Mouse (Mus musculus): ENCODE data around the gene Svbp. TPM values are rescaled to one million over a fixed set of nuclear protein-coding genes. Genes with fewer than 3 reads are reported as not detected.

The Svbp gene
- polyA plus RNA-seq (2015; fragmentation: Nextera tagmentation; extraction: Ambion mirVana): 117 and 125 TPM in 2 replicates

DNA sequence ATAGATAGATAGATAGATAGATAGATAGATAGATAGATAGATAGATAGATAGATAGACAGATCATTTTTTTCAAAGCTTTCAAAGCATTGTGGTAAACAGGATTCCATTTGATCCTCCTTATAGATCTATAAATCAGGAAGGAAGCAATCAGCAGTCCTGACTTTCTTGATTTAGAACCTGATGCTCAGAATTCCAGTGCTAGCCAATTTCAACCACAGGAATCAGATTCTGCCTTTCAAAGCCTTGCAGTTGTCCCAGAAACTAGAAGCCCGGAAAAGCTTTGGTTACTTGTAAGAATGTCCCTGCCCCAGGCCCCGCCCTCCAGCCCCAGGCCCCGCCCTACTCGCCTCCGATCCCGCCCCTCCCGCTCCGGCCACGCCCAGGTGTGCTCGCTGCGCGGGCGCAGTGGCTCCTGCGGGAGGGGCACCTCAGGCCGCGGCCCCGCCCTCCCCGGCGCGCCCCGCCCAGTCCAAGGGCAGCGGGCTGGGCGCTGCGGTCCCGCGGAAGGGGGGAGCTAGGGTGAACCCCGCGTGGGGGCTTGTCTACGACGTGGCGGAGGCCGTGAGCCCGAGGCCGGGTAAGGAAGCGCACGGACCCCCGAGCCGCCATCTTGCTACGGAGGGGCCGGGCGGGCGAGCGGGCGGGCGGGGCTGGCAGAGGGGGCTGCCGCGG, at the start of gene Svbp:
Gene Svbp, plus strand, starts transcription at position 398 of the 673 bp plus-strand sequence.

DNA sequence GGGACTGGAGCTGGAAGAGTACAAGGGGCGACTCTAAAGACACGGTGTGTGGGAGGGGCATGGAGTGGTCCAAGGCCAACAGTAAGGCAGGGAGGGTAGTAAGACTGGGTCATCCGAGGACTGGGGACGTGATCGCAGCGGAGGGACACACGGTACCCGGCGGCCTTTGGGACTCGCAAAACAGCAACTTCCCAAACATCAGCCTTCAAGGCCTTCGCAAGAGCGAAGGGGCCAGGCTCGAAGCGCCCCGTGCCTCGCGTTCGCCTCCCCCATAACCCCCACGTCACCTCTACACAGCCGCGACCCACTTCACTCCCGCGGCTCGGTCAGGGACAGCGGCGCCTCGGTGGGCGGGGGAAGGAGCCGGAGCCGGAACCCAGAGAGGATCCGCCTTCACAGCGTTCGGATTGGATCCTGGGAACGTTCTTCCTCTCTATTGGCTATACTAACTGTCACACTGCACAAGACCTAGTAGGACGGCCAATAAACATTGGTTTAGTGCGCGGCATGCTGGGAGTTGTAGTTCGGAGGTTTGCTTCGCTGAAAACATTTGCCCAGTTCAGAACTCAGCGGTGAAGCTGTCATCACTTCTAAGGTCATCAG, 21.2 kb upstream of the Svbp start, which contains the start of gene Zfp691:
Gene Zfp691, minus strand, starts transcription at position 345 of the 603 bp plus-strand sequence.

DNA sequence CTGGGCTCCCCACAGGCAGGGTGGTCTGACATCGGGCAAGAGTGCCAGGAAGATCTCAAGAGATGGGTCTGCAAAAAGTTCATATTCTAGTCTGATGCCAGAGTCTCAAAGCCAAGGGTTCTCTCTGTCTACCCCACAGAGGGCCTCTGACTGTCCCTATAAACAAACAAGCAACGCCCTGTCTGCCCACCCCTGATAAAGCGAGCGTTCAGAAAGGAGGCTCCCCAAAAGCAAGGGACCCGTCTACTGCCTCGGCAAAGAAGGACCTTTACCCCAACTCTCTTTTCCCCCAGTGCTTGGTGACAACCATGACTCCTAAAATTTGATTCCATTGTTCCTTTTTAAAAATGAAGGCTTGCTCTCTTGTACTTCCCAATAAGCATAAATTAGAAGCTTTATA, 5.2 kb upstream of the Svbp start, which contains the start of gene Ermap:
Gene Ermap, minus strand, starts transcription at position 148 of the 400 bp plus-strand sequence.

DNA sequence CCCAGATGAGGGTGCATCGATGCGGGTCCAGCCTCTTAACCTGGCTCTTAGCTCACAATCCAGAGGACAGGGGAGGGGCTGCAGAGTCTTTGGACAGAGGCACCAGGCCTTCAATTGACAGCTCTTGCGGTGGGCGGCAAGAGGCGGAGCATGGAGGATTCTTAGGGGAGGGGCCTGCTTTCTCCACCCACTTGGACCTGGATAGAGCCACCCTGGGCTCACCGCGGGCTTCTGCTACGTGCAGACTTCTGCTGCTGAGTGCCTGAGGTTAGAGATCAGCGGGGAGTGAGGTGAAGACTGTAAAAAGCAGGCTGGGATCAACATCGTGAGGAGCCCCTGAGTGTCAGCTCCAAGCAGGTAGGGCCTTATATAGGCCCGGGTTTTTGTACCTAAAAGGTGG, 23.1 kb downstream of the Svbp start, which contains the start of gene Tmem269:
Gene Tmem269, minus strand, starts transcription at position 49 of the 400 bp plus-strand sequence.

DNA sequence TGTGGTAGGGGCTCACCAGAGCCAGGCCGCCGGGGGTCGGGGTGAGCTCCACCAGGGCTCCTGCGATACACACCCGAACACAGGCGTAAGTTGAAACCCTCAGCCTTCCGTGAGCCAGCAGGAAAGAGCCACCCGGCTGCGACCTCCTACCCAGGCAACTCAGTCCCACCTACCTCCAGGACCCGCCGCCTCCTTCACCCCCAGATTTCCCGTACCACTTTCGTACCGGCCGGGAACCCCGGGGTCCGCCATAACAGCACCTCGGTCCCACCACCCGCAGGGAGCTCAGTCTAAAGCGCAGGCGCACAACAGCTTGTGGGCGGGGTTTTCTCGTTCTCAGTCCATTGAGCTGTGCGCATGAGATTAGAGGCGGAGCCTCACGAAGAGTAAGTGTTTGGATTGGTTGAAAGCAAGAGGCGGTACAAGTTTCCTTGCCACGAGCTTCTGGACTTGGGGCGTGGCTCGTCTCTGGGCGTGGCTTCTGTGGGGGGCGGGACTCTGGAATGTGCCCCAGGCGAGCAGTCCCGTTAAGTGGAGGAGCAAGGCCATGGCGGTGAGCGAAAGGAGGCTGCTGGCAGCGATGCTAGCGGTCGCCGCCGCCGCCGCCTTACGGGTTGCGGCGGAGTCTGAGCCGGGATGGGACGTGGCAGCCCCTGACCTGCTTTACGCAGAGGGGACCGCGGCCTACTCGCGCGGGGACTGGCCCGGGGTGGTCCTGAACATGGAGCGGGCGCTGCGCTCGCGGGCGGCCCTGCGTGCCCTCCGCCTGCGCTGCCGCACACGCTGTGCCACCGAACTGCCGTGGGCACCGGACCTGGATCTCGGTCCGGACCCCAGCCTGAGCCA, 37.5 kb downstream of the Svbp start, which contains the start of the genes AU022252 and P3h1:
Gene AU022252, minus strand, starts transcription at position 303 of the 846 bp plus-strand sequence.
Gene P3h1, plus strand, starts transcription at position 506 of the 846 bp plus-strand sequence.

Other genes with a start within 250 kb of the Svbp start
- not detected in 2 replicates for gene Lao1, start 233.7 kb upstream of the Svbp start, polyA plus RNA-seq (2015; fragmentation: Nextera tagmentation; extraction: Ambion mirVana)
- gene Slc2a1, start 86.6 kb upstream of the Svbp start, polyA plus RNA-seq (2015; fragmentation: Nextera tagmentation; extraction: Ambion mirVana): 62.8 and 74.3 TPM in 2 replicates
- 3.7 and 3.8 TPM in 2 replicates for gene Zfp691, start 21.1 kb upstream of the Svbp start, polyA plus RNA-seq (2015; fragmentation: Nextera tagmentation; extraction: Ambion mirVana)
- 0.35 and 0.92 TPM in 2 replicates for gene Ermap, start 5.3 kb upstream of the Svbp start, polyA plus RNA-seq (2015; fragmentation: Nextera tagmentation; extraction: Ambion mirVana)
- 0.10 TPM in 1 of 2 replicates, not detected in the other for gene Tmem269, start 22.9 kb downstream of the Svbp start, polyA plus RNA-seq (2015; fragmentation: Nextera tagmentation; extraction: Ambion mirVana)
- 16.0 and 19.9 TPM in 2 replicates for gene AU022252, start 37.4 kb downstream of the Svbp start, polyA plus RNA-seq (2015; fragmentation: Nextera tagmentation; extraction: Ambion mirVana)
- 28.1 and 33.4 TPM in 2 replicates for gene P3h1, start 37.6 kb downstream of the Svbp start, polyA plus RNA-seq (2015; fragmentation: Nextera tagmentation; extraction: Ambion mirVana)
- not detected in 2 replicates for gene Cldn19, start 60.1 kb downstream of the Svbp start, polyA plus RNA-seq (2015; fragmentation: Nextera tagmentation; extraction: Ambion mirVana)
- 336 and 370 TPM in 2 replicates for gene Ybx1, start 99.3 kb downstream of the Svbp start, polyA plus RNA-seq (2015; fragmentation: Nextera tagmentation; extraction: Ambion mirVana)
- 30.0 and 36.2 TPM in 2 replicates for gene Ppih, start 125.2 kb downstream of the Svbp start, polyA plus RNA-seq (2015; fragmentation: Nextera tagmentation; extraction: Ambion mirVana)
- gene Ccdc30, start 220.2 kb downstream of the Svbp start, polyA plus RNA-seq (2015; fragmentation: Nextera tagmentation; extraction: Ambion mirVana): 0.59 and 1.2 TPM in 2 replicates
- 32.6 and 34.9 TPM in 2 replicates for gene Ppcs, start 227.1 kb downstream of the Svbp start, polyA plus RNA-seq (2015; fragmentation: Nextera tagmentation; extraction: Ambion mirVana)
- 0.30 and 0.36 TPM in 2 replicates for gene Zmynd12, start 227.5 kb downstream of the Svbp start, polyA plus RNA-seq (2015; fragmentation: Nextera tagmentation; extraction: Ambion mirVana)